Comparison of ENCODE assay signal across 18 mouse cellular contexts in the genomic region with DNA sequence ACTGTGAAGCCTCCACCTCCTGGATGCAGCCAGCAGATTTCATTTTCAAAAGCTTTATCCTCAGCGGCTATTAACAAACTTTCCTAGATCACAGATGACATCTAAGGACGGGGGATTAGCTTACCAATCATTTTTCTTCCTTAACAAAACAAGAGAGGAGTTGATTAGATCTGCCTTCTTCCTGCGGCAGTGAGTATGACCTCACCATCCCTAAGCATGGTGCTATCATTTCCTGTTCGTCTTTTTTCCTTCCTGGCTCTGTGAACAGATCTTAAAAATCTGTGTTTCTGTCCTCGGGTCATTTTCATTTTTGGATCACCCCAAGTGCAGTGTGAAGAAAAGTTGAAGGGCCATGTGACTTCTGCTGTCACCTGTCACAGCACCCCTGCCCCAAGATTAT. TPM values are rescaled to one million over a fixed set of nuclear protein-coding genes. Genes with fewer than 3 reads are reported as not detected.
DNase-seq lines count a peak whose midpoint lies in the region; ATAC-seq and TF ChIP-seq lines count a peak whose summit lies in the region.
"Had no signal": no experiment of that assay in that cellular context is flagged by ENCODE, and none has a peak within 500 bp of the region (broad histone marks: within the 10 kb centered on the region; RNA-seq: fewer than 3 reads in every experiment).

No protein-coding gene starts in this region.

- WGBS in liver, embryonic 14.5 days (ENCODE audit: insufficient replicate concordance): 20% methylated on average over 5 of the region's 5 CpGs

- H3K27me3 ChIP-seq in liver, embryonic 14.5 days (ENCODE audit: control insufficient read depth, insufficient read depth, low read length): no peaks in the 10 kb centered on the region
- H3K27me3 ChIP-seq: forebrain, embryonic 12.5 days; hindbrain, embryonic 15.5 days; Patski had no signal

- H3K27ac ChIP-seq in gastrocnemius, adult 2 months: peak overlapping the region; percentile 31; the same call in 1 of the 2 replicates
- H3K27ac ChIP-seq in liver, embryonic 14.5 days: peak overlapping the region; percentile 33; the same call in 1 of the 2 replicates
- H3K27ac ChIP-seq: forebrain, embryonic 12.5 days; hindbrain, embryonic 15.5 days had no signal

- peaks cover 28 to 33% of the 10 kb centered on the region in 2 experiments for H3K4me1 ChIP-seq in liver, embryonic 14.5 days (replicated peaks; ENCODE audit: control insufficient read depth in 2 of 2, insufficient read depth in 2 of 2, low read length in 1 of 2)
- H3K4me1 ChIP-seq: forebrain, embryonic 12.5 days; hindbrain, embryonic 15.5 days had no signal

- no peak for TF ChIP-seq EP300 in liver, embryonic 14.5 days (IDR thresholded peaks at IDR 0.05; ENCODE audit: low read depth)

- peak overlapping the region; percentile 39; the same call in 1 of the 2 replicates for H3K4me2 ChIP-seq in liver, embryonic 14.5 days (ENCODE audit: low read depth)
- H3K4me2 ChIP-seq: forebrain, embryonic 12.5 days; hindbrain, embryonic 15.5 days had no signal

- H3K9me3 ChIP-seq in liver, embryonic 14.5 days (ENCODE audit: control insufficient read depth, low read length): peaks cover 2% of the 10 kb centered on the region; the same call in 1 of the 2 replicates
- H3K9me3 ChIP-seq: forebrain, embryonic 12.5 days; hindbrain, embryonic 15.5 days had no signal

- peak overlapping the region; percentile 27; the same call in 1 of the 2 replicates for H3K9ac ChIP-seq in liver, embryonic 14.5 days (replicated peaks)
- H3K9ac ChIP-seq: forebrain, embryonic 12.5 days; hindbrain, embryonic 15.5 days had no signal

- intact Hi-C loops in gastrocnemius, adult 2 months (cut with DNase I): no loop called here

- no peak overlapping the region for H3K4me3 ChIP-seq in gastrocnemius, adult 2 months
- H3K4me3 ChIP-seq in liver, embryonic 14.5 days (ENCODE audit: insufficient read depth in 1 of 2, low read depth in 2 of 2, low read length in 2 of 2): no peak overlapping the region
- H3K4me3 ChIP-seq: forebrain, embryonic 12.5 days; hindbrain, embryonic 15.5 days had no signal

- no peak for DNase-seq in gastrocnemius, adult 2 months
- DNase-seq in gastrocnemius, postnatal 10 days: no peak
- peak; percentile 24 for DNase-seq in kidney, adult 9 months
- no peak for DNase-seq in kidney, adult 18-20 months
- no peak for DNase-seq in liver, embryonic 14.5 days (ENCODE audit: low read depth in 3 of 3, low spot score in 3 of 3)
- DNase-seq in embryo, embryonic 10 days (ENCODE audit: low spot score): no peak
- DNase-seq: adrenal gland, postnatal 14 days; cerebellum, adult 2 months; gastrocnemius, postnatal 36 days; layer of hippocampus, postnatal 36 days; thymus, adult 2 months had no signal

- TF ChIP-seq CTCF in gastrocnemius, adult 2 months (IDR thresholded peaks at IDR 0.05): no peak
- TF ChIP-seq CTCF in liver, embryonic 14.5 days (IDR thresholded peaks at IDR 0.05; ENCODE audit: low read depth): no peak

- peaks cover 6% of the 10 kb centered on the region for H3K36me3 ChIP-seq in liver, embryonic 14.5 days (replicated peaks; ENCODE audit: control insufficient read depth, insufficient read depth, low read depth)

- ATAC-seq in CD4-positive, CD25-positive, alpha-beta regulatory T cell, adult 4 months: peak; percentile 39
- no peak for ATAC-seq in liver, embryonic 14.5 days (ENCODE audit: insufficient read depth)
- ATAC-seq in inflammation-experienced regulatory T-cells, adult 6 months: no peak
- ATAC-seq: activated CD4-positive, CD25-positive, alpha-beta regulatory T cell, adult 4 months; intestine, postnatal 0 days; Patski had no signal

RNA-seq across cellular contexts. Expression of a gene that starts 20.6 kb away (rescaled TPM):
- 1 to 10 TPM; 4.9 to 5.4 TPM for total RNA-seq in gastrocnemius, adult 2 months (2021)
- 1 to 10 TPM; 6.9 to 7.4 TPM for total RNA-seq in gastrocnemius, postnatal 10 days (2021)
- 1 to 10 TPM; 7.8 to 9.4 TPM for polyA plus RNA-seq in CD4-positive, CD25-positive, alpha-beta regulatory T cell, adult 4 months (2017; shearing (Covaris generic))
- polyA plus RNA-seq in liver, embryonic 14.5 days (2012; rRNA removed): 2.2 and 3.6 TPM in 2 replicates
- polyA plus RNA-seq in liver, embryonic 14.5 days (2014; fragmentation: Nextera tagmentation; extraction: Ambion mirVana): 10.4 and 12.2 TPM in 2 replicates
- 1 to 10 TPM; 5.2 to 5.7 (median 5.7) TPM for polyA plus RNA-seq in inflammation-experienced regulatory T-cells, adult 6 months (2017; shearing (Covaris generic))

RNA-seq across cellular contexts. Expression of a gene that starts 44.6 kb away (rescaled TPM):
- total RNA-seq in gastrocnemius, adult 2 months (2021): 10 to 100 TPM; 14.1 to 15.8 TPM
- 10 to 100 TPM; 16.0 to 17.5 TPM for total RNA-seq in gastrocnemius, postnatal 10 days (2021)
- polyA plus RNA-seq in CD4-positive, CD25-positive, alpha-beta regulatory T cell, adult 4 months (2017; shearing (Covaris generic)): 10 to 100 TPM; 40.4 to 47.1 TPM
- polyA plus RNA-seq in liver, embryonic 14.5 days (2012; rRNA removed): 14.2 and 20.3 TPM in 2 replicates
- 51.8 and 52.1 TPM in 2 replicates for polyA plus RNA-seq in liver, embryonic 14.5 days (2014; fragmentation: Nextera tagmentation; extraction: Ambion mirVana)
- polyA plus RNA-seq in inflammation-experienced regulatory T-cells, adult 6 months (2017; shearing (Covaris generic)): 10 to 100 TPM; 42.6 to 49.3 (median 45.5) TPM
